Mouse (Mus musculus) ZHBTc4 (cell line): ENCODE data around the gene Batf.

Source experiments
- DNase-seq: peaks from one replicate; pipeline ENCODE4 v3.0.0-alpha.2; 2011; ENCODE audit warnings: low read depth, low spot score

Batf gene

DNA sequence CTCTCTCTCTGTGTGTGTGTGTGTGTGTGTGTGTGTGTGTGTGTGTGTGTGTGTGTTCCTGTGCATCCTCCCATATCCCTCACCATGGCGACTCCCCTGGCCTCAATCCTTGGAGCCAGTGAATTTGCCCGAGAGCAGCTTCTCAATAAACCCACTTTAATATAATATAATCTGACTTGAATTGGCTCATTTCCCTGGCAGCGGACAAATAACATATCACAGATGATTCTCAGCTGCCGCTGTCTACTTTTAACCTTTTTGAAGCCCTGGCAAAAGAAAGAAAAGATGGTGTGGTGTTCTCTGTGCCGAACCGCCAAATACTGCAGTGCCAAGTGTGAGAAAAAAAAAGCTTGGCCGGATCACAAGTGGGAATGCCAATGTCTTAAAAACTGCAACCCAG, 41.7 kb downstream of the Batf start:
- DNase-seq, result no peak

DNA sequence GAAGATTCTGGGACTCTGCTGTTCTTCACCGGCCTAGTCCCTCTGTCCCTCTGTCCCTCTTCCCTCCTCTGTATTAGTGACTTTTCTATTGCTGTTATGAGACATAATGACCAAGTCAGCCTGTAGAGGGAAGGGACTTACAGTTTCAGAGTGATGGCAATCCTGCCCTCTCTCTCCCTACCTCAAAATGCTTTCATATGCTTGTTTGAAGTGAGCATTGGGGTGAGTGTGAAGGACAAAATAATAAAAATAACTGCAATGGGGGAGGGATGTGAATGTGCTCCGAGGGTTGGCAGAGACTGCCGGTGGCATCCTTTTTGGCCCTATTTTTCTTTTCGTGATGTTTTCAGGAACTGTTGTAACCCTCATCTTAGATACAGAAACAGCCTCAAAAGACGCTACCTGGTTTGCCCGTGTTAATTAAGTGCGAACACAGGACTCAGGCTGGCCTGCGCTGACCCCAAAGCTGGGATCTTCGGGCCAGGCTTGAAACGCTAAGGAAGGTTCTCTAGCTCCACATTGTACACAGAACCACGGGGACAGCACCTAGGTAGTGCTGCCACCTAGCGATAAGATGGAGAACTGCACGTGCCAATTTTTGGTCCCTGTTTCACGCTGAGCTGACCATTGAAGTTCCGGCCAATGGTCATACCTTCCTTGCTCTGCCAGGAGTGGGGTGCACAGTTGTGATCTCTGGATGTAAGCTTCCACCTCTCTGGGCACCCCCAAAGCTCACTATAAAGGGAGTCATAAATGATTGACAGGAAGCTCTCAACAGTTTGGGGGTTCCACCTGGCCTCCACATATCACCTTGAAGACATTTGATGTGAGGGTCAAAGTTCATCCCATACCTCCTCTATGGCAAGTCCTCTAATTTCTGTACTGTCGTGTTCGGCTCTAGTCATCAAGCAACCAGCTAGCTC, 42.8 kb downstream of the Batf start:
- DNase-seq, result peak; percentile 70

DNA sequence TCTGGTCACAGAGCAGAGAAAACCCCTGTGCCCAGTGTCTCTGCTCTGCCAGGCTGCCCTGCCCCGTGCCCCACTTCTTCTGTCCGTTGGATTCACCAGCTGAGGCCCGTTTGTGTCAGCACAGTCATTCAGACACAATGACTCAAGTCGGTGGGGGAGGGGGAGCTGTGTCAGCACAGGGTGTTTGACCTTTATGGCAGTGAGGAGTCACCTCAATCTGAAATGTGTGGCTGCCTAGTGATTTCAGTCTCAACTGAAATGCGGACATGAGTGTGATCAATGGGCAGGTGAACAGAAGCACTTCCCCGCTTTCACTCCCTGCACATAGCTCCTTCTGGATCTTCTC, 43.4 kb downstream of the Batf start:
- peak; percentile 23 for DNase-seq

DNA sequence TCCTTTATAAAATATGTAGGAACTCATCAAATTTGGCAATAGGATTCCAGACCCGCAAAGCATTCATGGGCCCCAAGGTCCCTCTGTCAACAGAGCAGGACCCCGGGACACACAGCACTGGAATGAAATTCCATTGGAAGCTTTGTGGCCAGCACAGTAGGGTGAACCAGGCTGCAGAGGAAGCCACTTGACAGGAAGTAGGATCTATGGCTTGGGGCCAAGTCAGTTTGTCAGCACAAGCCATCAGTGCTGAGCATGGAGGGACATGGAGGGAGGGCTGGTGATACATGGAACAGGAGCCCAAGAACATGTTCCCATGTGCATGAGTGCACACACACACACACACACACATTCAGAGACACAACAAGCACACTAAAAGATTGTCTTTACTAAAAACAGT, 49.7 kb downstream of the Batf start:
- DNase-seq, result no peak

DNA sequence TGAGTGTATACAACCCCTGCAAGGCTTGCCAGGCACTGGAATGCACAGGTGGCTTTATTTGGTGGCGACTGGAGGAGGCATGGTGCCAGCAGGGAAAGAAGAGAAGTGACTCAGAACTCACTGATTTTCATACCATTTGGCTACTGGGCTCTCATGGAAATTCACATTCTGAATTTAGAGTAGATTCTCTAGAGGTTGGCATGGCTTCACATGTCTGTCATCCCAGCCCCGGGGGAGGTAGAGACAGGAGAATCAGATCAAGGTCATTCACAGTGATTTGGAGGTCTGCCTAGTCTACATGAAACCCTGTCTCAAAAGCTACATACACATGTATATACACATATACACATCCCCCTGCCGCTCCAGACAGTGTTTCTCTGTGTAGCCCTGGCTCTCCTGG, 50.5 kb downstream of the Batf start:
- DNase-seq, result no peak

DNA sequence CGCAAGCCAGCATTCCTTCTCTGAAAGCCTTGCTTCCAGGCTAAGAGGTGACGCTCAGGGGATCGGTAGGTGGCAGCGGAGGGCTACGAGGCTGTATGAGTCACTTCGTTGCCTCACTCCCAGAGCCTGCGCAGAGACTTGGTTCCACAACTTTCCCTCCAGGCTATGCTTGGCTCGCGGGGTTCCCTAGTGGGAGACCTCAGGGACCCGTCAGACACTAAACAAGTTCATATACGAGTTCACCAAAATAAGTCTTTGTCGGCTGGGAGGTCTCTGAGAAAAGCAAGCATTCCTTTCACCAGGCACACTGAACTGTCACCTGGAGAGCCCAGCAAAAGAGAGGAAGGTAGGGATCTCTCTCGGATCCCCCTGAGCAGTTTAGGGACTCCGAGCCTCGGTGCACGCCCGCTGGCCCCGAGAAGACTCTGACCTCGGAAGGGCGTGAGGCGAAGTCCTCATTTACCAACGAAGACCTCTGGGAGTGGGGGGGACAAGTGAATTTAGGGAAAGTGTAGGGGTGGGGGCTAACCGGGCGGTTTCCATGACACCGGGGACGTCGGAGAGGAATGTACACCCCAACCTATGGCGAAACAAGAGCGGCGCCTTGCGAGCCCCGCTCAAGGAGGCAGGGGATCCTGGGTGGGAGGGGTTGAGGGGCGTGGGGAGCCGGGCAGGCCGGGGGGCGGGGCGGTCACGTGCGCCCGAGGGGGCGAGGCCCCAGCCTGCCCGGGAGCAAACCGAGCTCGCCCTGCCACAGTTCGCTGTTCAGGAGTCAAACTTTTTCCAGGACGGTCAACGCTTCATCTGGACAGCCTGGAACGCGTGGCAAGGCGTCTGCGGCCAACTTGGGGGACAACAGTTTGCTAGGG, 59.6 kb downstream of the Batf start, which contains the start of gene Flvcr2:
TSS of gene Flvcr2 (plus strand) at position 713 of the 869 bp plus-strand sequence.
- peak; percentile 88 for DNase-seq

DNA sequence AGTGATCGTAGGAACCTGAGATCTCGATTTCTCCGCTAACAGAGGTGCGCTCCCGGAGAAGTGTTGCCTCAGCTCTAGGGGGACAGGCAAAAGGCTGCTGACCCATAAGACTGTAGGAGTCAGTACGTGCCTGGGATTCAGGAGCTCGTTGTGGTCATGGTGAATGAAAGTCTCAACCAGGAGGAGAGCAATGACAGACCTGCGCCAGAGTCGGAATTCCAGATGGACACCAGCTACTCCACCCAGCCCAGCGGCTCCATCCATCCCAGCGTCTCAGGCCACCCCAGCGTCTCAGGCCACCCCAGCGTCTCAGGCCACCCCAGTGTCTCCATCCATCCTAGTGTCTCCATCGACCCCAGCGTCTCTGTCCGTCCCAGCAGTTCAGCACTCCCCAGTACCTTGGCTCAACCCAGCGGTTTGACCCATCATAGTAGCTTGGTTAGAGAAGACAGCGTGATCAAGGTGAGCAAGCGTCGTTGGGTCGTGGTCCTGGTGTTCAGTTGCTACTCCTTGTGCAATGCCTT, 60.3 kb downstream of the Batf start:
- DNase-seq, result no peak

DNA sequence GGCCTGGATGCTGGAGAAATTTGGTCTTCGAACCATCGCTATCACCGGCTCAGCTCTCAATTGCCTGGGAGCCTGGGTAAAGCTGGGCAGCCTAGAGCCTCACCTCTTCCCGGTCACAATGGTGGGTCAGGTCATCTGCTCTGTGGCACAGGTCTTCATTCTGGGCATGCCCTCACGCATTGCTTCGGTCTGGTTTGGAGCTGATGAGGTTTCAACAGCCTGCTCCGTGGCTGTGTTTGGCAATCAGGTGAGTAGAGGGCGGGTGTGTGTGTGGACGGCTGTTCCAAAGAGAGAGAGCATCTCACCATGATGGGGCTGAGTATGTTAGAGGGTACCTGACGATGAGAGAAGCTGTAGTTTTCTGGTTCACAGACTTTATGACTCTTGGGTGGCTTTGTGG, 60.9 kb downstream of the Batf start:
- DNase-seq, result no peak

DNA sequence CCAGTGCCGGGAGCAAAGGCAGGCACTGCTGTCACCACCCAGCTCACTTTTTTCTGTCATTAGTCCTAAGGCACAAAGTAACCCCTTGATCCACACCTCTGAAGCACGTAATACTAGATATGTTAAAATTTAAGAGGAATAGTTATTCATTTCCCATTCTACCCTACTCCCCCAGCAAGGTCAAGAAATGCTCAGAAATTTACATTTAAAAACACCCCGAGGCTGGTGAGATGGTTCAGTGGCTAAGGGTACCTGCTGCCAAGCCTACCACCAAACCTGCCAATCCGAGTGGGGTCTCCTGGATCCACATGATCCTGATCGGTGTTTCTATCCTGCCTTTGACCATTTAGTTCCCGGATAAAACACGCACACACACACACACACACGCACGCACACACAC, 63.4 kb downstream of the Batf start:
- DNase-seq, result no peak

DNA sequence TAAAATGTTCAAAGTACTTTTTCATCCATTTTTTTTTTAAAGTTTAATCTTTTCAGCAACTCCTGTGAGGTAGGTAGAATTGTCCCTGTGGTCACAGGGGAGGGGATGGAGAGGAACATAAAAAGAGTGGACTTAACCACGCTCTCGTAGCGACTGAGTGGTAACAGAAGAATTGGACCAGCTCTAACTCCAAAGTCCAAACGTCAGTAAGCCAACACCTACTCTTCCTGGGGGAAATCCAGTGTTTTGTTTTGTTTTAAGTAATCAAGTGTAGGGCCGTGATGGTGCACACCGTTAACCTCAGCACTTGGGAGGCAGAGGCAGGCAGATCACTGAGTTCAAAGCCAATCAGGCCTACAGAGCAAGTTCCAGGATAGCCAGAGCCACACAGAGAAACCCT, 65.6 kb downstream of the Batf start:
- DNase-seq, result no peak

DNA sequence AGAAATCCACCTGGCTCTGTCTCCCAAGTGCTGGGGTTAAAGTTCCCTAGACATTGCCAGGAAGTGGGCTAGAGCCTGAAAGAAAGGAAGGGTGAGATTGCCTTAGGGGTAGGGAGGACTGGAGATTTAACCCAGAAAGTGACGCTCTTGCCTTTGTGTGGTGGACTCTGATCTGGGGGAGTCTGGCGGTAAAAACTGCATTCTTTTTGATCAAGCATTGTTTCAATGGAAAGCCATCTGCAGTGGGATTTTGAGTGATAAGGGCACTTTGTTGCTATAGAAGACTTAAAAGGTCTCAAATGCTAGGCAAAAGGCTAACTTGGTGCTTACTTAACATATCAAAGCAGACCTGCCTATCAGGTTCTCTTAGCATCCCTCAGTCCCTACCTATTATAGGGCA, 66.8 kb downstream of the Batf start:
- peak; percentile 91 for DNase-seq

DNA sequence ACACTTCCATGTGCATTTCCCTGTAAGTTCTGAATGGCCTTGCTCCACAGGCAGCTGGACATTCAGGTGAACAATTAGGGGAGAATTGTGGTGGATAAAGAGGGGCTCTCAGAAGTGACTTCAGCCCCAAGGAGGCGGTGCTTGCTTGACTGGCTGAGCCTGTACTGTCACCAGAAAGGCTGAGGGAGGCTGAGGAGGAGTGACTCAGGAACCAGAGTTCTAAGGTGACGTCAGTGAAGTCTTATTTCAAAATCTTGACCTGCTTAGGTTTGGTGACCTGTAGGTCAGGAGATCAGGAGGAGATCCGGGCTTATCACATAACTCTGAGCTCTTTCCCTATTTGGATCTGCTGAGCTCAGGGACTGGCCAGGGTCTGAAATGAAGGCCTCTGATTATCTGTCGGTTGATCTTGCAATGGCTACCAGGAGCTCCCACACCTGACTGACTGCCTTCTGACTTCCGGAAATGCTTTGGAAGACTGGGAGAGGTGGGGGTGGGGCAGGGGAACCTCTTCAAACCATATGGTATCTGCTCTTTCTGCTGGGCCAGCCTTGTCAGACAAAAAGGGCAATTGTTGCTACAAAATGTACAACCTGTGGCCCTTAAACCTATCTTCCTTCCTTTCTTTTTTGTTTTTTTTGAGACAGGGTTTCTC, 68.3 kb downstream of the Batf start:
- peak; percentile 68 for DNase-seq

DNA sequence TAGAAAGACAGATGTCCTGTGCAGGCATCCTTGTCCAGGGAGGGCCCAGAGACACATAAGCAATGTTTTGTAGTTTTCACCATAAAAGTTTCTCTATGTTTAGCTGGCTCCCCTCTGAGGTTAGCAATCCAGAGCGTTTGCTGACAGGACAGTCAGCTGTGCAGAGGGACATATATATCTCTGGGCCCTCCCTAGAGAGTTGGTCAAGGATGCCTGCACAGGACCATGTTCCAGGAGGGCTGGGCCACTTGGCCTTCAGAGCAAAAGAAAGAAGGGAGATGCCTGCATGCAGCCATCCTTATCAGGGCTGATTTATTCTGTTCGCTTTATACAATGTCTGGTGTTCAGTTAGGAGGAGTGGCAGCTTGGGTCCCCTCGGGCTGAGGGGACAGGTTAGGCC, 70.0 kb downstream of the Batf start:
- DNase-seq, result no peak

DNA sequence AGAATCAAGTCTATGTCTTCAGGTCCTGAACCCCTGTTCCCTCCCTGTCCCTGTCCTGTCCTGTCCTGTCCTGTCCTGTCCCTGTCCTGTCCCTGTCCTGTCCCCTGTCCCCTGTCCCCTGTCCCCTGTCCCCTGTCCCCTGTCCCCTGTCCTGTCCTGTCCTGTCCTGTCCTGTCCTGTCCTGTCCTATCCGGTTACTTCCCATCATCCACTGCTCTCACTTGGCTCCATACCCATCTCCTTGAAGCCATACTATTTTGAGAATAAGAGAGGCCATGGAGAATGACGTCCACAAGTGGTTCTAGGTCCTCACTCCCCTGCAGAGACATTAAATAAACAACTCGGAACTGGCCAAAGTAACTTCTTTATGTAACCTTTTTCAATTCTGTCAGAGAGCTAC, 70.6 kb downstream of the Batf start:
- DNase-seq, result no peak
